Mouse (Mus musculus): ENCODE results near the gene Cyth1. TPM values are rescaled to one million over a fixed set of nuclear protein-coding genes. Genes with fewer than 3 reads are reported as not detected.

Cyth1 gene
- polyA plus RNA-seq, 1 experiment, result 16.1 TPM

- Histone ChIP-seq H3K27me3 (ENCODE audit: control insufficient read depth, insufficient read depth, insufficient read length) (no peaks in the 10 kb centered on the region), H3ac (ENCODE audit: control insufficient read depth, insufficient read length) (peak within 1 kb of the TSS; percentile 79), H3K79me2 (ENCODE audit: control insufficient read depth, insufficient read depth) (peaks cover 41% of the 10 kb centered on the region), H3K36me3 (ENCODE audit: control insufficient read depth, insufficient read depth) (peaks cover 13% of the 10 kb centered on the region), H3K4me3 (peak within 1 kb of the TSS; percentile 96), H3K4me2 (ENCODE audit: low read depth) (peak within 1 kb of the TSS; percentile 84)
- TF ChIP-seq USF1 (IDR thresholded peaks at IDR 0.05; ENCODE audit: low read depth) (peak; percentile 73), E2F4 (IDR thresholded peaks at IDR 0.05; ENCODE audit: insufficient read depth) (no peak), MAX (IDR thresholded peaks at IDR 0.05; ENCODE audit: low read depth) (peak; percentile 73), CEBPB (IDR thresholded peaks at IDR 0.05; ENCODE audit: insufficient read depth, poor library complexity, severe bottlenecking) (peak; percentile 59), POLR2AphosphoS2 (IDR thresholded peaks at IDR 0.05; ENCODE audit: insufficient read length, low read depth) (peak; percentile 95), REST (IDR thresholded peaks at IDR 0.05; ENCODE audit: insufficient read depth, insufficient read length) (peak; percentile 13), SRF (IDR thresholded peaks at IDR 0.05; ENCODE audit: control insufficient read depth, insufficient read length, low read depth) (no peak), MYOG (IDR thresholded peaks at IDR 0.05; ENCODE audit: control insufficient read depth in 1 of 3, insufficient read depth in 1 of 3, insufficient read length in 2 of 3, low read depth in 2 of 3) (peak in 2 of 3 experiments; percentile 17 to 21), POLR2A (IDR thresholded peaks at IDR 0.05; ENCODE audit: insufficient read length, low read depth) (peak; percentile 84), TCF12 (IDR thresholded peaks at IDR 0.05; ENCODE audit: insufficient read depth, poor library complexity, severe bottlenecking) (no peak), TCF3 (IDR thresholded peaks at IDR 0.05; ENCODE audit: insufficient read length, low read depth) (no peak), MYOD1 (IDR thresholded peaks at IDR 0.05; ENCODE audit: control insufficient read depth in 1 of 3, insufficient read length in 2 of 3, low read depth in 2 of 3) (peak in 1 of 3 experiments; percentile 14)
These were observed 41.9 kb upstream of the Cyth1 start, which contains the start of gene Usp36 for GRCm38 (mm10) chr11:118289999-118290889. Usp36 (minus strand) TSS chr11:118290244.

- peaks cover 20% of the 10 kb centered on the region for H3K36me3 ChIP-seq (ENCODE audit: control insufficient read depth, insufficient read depth)
- peak overlapping the region; percentile 96 for H3K4me3 ChIP-seq
- peaks cover 41% of the 10 kb centered on the region for H3K79me2 ChIP-seq (ENCODE audit: control insufficient read depth, insufficient read depth)
- TF ChIP-seq MYOD1 (IDR thresholded peaks at IDR 0.05; ENCODE audit: control insufficient read depth in 1 of 3, insufficient read length in 2 of 3, low read depth in 2 of 3) (no peak), E2F4 (IDR thresholded peaks at IDR 0.05; ENCODE audit: insufficient read depth) (no peak), SRF (IDR thresholded peaks at IDR 0.05; ENCODE audit: control insufficient read depth, insufficient read length, low read depth) (no peak), MAX (IDR thresholded peaks at IDR 0.05; ENCODE audit: low read depth) (no peak), CEBPB (IDR thresholded peaks at IDR 0.05; ENCODE audit: insufficient read depth, poor library complexity, severe bottlenecking) (0 out of 2 replicates have a peak, but pooled peaks have one; percentile 40), MYOG (IDR thresholded peaks at IDR 0.05; ENCODE audit: control insufficient read depth in 1 of 3, insufficient read depth in 1 of 3, insufficient read length in 2 of 3, low read depth in 2 of 3) (peak in 1 of 3 experiments; percentile 32)
- H3K27me3 ChIP-seq (ENCODE audit: control insufficient read depth, insufficient read depth, insufficient read length), result no peaks in the 10 kb centered on the region
- H3ac ChIP-seq (ENCODE audit: control insufficient read depth, insufficient read length), result peak overlapping the region; percentile 79
- peak overlapping the region; percentile 73 for H3K4me2 ChIP-seq (ENCODE audit: low read depth)
These were observed 41.2 kb upstream of the Cyth1 start for GRCm38 (mm10) chr11:118289562-118289961.

- Histone ChIP-seq H3K27me3 (ENCODE audit: control insufficient read depth, insufficient read depth, insufficient read length) (no peaks in the 10 kb centered on the region), H3ac (ENCODE audit: control insufficient read depth, insufficient read length) (peak overlapping the region; percentile 79), H3K79me2 (ENCODE audit: control insufficient read depth, insufficient read depth) (peaks cover 41% of the 10 kb centered on the region), H3K4me2 (ENCODE audit: low read depth) (peak overlapping the region; percentile 73), H3K36me3 (ENCODE audit: control insufficient read depth, insufficient read depth) (peaks cover 22% of the 10 kb centered on the region), H3K4me3 (peak overlapping the region; percentile 96)
- peak; percentile 23 for TF ChIP-seq POLR2A (IDR thresholded peaks at IDR 0.05; ENCODE audit: insufficient read length, low read depth)
- peak; percentile 36 for TF ChIP-seq USF1 (IDR thresholded peaks at IDR 0.05; ENCODE audit: low read depth)
- TF ChIP-seq REST (IDR thresholded peaks at IDR 0.05; ENCODE audit: insufficient read depth, insufficient read length), result no peak
- no peak for TF ChIP-seq TCF12 (IDR thresholded peaks at IDR 0.05; ENCODE audit: insufficient read depth, poor library complexity, severe bottlenecking)
These were observed 40.7 kb upstream of the Cyth1 start for GRCm38 (mm10) chr11:118289037-118289511.

- TF ChIP-seq TCF12 (IDR thresholded peaks at IDR 0.05; ENCODE audit: insufficient read depth, poor library complexity, severe bottlenecking) (no peak), CEBPB (IDR thresholded peaks at IDR 0.05; ENCODE audit: insufficient read depth, poor library complexity, severe bottlenecking) (no peak), REST (IDR thresholded peaks at IDR 0.05; ENCODE audit: insufficient read depth, insufficient read length) (no peak), POLR2AphosphoS2 (IDR thresholded peaks at IDR 0.05; ENCODE audit: insufficient read length, low read depth) (no peak), MYOD1 (IDR thresholded peaks at IDR 0.05; ENCODE audit: control insufficient read depth in 1 of 3, insufficient read length in 2 of 3, low read depth in 2 of 3) (no peak), SRF (IDR thresholded peaks at IDR 0.05; ENCODE audit: control insufficient read depth, insufficient read length, low read depth) (no peak), USF1 (IDR thresholded peaks at IDR 0.05; ENCODE audit: low read depth) (no peak), TCF3 (IDR thresholded peaks at IDR 0.05; ENCODE audit: insufficient read length, low read depth) (no peak), MYOG (IDR thresholded peaks at IDR 0.05; ENCODE audit: control insufficient read depth in 1 of 3, insufficient read depth in 1 of 3, insufficient read length in 2 of 3, low read depth in 2 of 3) (no peak), POLR2A (IDR thresholded peaks at IDR 0.05; ENCODE audit: insufficient read length, low read depth) (no peak), MAX (IDR thresholded peaks at IDR 0.05; ENCODE audit: low read depth) (no peak)
- no peak overlapping the region for H3ac ChIP-seq (ENCODE audit: control insufficient read depth, insufficient read length)
- H3K4me2 ChIP-seq (ENCODE audit: low read depth), result no peak overlapping the region
- H3K36me3 ChIP-seq (ENCODE audit: control insufficient read depth, insufficient read depth), result peaks cover 35% of the 10 kb centered on the region
- peaks cover 41% of the 10 kb centered on the region for H3K79me2 ChIP-seq (ENCODE audit: control insufficient read depth, insufficient read depth)
- H3K27me3 ChIP-seq (ENCODE audit: control insufficient read depth, insufficient read depth, insufficient read length), result no peaks in the 10 kb centered on the region
- no peak overlapping the region for H3K4me3 ChIP-seq
These were observed 39.2 kb upstream of the Cyth1 start for GRCm38 (mm10) chr11:118287573-118287972.

All from myocyte (in vitro differentiated cells).